Mouse (Mus musculus) lung, postnatal 36 days (tissue): ENCODE results near the gene Plb1.
A peak's percentile ranks its signal among the peaks of the same experiment; 100 is the strongest.

ENCODE experiments used
- DNase-seq: peaks from one replicate; pipeline ENCODE4 v3.0.0; 2022; ENCODE audit warnings: mixed read lengths

Gene Plb1

DNA sequence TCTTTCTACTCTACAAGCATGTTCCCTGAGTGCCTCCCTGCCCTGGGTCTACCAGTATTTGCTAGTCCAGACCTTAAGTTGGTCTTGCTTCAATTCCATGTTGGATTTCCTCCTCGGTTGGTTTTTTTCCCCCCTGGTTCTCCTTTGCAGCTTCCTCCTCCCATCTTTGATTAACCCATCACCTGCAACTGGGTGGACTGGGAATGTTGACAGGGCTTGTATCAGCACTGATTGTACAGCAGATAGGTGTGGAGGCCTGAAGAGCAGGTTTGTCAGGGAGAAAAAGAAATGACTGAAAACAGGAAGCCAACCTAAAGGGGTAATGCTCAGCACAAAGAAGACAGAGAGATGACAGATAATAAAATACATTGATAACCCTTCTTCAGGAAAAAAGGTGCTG lies 104.8 kb downstream of the Plb1 start:
- DNase-seq: no peak

DNA sequence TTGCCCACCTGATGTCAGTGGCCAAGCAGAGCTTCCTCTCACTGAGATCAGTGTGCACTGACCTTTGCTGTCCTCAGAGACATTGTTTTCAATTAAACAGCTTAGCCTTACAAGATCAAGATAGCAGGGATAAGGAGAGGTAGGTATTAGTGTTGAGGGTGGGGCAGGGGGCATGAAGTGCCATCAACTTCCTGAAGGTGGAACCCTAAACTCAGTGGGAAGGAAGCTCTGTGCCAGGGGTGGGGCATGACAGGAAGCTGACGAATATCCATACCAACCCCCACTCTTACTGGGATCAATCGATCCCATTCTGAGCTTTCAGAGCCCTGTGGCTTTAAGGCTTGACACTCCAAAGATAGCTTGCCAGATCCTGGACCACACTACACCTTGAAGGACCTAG lies 105.8 kb downstream of the Plb1 start:
- peak; percentile 50 for DNase-seq

DNA sequence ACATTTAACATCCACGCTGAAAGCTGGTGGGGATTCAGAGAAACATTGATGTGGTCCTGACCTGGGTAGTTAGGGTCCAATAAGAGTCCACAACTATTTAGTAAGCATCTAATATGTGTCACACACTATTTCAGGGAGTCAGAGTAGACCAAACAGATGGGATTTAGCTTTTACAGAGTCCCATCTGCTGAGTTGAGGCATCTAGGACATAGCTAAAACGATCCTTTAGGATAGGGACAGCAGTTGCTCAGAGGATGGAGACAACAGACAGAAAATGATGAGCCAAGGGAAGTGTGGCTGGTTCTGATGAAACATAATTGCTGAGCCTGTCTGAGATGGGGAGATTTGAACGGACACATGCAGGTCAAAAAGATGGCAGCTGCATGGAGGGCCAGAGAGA lies 106.3 kb downstream of the Plb1 start:
- DNase-seq: no peak

DNA sequence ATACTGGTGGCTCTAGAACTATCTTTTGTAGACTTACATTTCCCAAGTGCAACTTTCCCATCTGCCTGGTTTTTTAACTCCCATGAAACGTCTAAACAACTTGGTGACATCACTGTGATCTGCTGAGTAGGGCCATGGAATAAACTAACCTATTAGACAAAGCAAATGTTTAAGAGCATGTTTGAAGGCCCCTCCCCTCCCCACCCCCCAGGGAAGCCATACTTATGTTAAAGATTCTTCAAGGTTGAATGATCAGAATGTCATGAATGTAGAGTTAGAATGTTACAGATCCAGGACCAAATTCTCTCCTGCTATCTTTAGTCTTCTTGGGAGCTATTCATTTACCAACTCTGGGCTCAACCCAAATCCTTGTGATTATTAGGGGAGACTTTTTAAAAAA lies 107.7 kb downstream of the Plb1 start:
- DNase-seq: no peak

DNA sequence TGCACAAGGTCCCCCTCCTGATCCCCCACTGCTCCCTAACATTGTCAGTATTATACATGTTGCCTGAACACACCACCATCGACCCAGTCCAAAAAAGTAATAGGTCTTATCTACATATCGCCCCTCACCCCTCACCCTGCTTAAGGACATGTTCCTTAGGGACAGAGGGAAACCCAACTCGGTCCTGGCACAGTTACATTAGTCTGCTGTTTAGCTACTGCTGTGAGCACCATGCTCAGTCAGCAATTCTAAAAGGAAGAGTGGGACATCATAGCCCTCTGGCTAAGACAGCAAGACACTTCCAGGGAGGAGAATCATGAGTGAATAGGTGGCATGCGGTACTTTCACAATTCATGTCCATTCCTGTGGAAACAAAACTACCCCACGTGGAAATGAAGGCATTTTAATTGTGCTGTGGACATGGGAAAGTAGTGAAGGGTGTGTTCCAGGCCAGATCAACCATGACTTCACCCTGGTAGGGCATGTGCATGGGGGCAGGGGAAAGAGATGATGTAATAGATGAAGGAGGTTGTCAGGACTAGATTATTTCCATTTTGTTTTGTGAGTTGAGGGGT lies 110.3 kb downstream of the Plb1 start:
- DNase-seq: no peak

DNA sequence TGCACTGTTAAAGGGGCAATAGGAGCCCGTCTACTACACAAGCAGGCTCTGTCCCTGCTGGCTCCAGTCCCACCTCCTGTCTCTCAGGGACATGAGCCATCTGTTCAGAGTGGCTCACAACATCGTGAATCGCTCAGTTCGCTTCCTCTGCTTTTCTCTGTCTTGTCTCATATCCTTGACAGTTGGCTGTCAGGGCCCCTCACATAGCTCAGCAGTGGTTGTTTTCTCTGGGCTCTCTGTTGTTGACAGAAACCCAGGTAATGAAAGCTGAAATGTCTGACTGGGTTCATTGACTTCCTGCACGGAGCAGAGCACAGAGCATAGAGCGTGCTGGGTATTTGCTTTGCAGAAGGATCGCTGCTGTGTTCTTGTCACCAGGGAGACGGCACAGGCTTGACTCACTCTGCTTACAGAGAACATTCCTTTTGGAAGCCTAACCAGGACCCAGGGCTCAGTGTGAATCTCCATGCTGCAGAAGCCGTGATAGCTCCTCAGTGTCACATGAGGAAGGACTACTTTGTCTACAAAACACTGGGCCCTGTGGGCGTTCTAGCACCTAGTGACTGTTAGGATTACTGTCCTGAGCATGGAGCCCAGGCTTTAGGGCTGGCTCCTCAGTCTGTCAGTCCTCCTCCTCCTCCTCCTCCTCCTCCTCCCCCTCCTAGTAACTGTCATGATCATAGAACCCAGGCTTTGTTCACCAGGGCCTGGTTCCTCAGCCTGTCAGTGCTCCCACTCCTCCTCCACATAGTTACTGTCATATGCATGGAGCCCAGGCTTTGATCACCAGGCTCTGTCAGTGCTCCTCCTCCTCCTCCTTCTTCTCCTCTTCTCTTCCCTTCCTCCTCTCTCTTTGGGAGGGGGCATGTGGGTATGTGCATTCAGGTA lies 113.8 kb downstream of the Plb1 start:
- peak; percentile 82 for DNase-seq

DNA sequence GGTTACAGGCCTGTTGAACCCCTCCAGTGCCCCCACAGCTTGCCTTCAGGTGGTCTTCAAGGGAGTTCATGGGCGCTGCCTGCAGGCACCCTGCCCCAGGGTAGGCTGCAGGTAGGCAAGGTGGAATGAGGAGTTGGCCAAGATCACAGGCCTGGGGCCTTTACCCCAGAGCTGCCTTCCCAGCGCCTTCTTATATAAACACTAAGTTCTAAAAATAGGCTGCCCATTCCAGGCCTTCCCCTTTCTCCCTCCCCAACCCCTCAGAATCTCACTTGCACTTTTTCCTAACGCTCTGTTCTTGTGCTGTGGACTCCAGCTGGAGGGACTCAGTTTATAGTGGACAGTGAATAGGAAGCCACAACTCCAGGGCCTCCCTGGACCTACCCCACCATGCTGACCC lies 117.2 kb downstream of the Plb1 start:
- peak; percentile 66 for DNase-seq

DNA sequence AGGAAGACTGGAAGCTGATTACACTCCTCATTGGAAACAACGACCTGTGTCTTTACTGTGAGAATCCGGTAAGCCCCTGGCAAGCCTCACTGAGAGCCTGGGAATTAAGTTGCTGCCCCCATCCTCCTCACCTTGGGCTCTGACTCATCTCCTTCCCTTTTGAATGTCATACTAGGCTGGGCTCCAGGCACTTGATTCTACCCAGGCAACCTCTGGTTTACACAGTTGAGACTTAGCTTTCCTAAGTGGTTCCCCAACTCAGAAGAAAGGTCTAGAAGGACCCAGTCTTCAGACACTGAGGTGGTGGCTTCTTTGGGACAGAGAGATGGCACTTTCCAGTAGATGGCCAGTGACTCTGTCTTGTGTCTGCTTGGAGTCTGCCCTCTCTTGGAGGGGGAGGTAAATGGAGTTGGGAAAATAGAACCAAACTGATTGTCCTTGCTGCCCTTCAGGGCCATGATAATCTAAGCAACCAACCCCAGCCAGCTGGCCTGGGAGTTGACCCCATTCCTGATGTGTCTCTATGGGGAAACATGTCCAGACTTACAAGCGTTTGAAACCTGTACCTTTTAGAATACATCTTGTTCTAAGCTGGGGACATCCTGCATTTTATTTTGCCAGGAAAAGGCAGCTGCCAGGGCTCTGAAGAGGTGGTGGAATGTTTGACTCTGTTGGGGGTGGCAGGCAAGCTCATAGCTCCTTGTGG lies 118.2 kb downstream of the Plb1 start:
- peak; percentile 67 for DNase-seq

DNA sequence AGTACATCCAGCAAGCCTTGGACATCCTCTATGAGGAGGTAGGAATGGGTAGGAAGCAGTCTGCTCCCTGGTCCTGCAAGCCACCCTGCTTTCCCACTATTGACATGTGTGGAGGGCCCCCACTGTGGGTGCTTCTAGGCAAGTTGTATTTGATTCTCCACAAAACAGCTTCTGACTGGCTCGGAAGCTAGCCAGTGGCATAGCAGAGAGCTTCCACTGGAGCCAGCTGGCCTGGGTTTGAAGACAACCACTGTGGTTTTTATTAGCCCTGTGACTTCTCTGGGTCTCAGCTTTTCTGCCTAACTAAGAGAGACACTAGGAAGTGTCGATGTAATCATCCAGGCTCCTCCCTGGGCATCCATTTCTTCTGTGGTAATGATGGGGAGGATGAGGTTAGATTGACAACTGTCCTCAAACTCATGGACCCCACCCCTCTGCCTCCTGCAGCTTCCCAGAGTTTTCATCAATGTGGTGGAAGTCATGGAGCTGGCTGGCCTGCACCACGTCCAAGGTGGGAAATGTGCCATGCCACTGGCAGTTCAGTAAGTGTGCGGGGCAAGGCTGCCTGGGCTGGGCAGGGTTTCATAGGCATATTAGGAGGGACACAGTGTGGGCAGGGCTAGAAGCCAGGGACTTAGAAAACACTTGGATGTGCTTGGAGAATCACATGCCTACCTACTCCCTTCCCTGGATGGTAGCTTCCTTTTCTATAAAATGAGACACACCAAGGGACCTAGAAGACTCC lies 119.4 kb downstream of the Plb1 start:
- no peak for DNase-seq

DNA sequence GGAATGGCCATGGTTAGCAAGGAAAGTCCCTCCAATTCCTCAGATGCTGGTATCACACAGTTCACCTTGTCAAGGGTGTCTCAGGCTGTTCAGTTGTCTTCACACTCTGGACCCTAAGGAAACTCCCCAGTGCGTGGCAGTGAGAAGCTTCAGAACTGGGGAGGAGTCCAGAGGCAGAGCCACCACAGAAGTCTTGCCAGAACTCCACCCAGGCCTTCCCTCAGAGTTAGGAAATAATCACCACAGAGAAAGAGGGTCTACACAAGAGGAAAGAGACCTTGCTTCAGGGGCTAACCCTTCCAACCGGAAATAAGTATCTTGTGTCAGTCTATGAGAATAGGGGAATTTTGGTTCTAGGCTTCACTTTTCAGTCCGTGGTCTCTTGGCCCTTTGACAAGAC lies 120.3 kb downstream of the Plb1 start:
- peak; percentile 38 for DNase-seq

DNA sequence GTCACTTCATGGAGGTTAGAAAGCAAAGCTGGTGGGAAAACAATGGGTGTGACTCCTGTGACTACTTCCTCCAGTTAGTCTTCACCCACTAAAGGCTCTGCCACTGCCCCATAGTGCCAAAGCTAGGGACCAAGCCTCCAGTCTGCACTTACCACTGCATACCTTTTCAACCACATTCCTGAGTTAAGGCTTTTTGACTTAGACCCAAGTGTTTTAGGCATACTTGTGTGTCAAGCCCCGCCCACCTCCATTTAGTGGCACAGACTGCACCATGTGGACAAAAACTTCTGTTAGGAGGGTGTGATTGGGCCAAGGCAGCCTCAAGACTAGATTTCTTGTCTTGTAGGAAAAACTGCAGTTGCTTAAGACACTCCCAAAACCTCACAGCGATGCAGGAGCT lies 120.8 kb downstream of the Plb1 start:
- peak; percentile 80 for DNase-seq

DNA sequence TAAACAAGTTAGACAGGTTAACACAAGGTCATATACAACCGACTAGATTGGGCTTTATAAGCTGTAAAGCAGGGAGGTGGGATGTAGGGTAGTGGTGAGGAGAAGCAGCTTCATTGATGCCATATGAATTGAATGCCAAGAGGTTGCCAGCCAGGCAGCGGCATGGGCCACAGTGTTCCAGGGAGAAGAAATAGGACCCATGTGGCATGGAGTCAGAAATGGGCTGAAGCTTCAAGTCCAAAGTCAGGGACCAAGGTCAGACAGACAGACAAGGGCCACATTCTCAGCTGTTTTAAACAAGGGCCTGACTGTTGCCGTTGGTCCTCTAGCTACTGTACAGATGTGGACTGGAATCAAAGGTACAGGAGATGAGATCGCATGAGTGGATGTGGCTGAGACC lies 128.0 kb downstream of the Plb1 start:
- no peak for DNase-seq

DNA sequence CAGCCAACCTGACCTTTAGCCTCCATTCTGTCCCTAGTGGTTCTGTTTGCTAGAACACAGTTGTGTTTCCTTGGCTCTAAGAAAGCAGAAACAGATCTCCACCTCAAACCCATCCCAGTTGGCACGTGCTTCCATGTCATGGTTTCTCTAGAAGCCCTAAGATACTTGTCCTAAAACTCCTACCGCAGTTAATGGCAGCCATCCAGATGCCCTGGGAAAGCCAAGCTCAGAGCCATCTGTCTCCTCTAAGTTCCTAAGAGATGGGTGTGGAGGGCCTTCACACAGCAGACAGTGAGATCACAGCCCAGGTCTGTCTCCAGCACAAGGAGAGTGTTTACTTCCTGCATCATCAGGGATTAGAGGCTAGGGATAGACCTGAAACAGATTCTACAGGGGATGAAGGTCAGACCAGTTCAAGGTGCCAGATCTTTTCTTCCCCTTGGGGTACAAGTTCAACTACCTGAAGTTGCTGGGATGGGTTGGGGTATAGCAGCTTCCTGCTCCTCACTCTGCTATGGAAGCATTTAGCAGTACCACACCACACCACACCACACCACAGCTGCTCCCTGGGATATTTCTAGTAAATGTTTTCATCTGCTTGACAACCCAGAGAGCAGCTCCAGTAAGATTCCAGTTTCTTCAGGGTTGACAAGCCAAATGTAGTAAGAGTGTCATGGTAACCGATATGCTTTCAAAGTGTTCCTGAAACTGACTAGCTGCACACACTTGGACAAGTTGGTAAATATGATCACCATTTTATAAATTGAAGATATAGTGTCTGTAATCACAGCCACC lies 129.1 kb downstream of the Plb1 start:
- DNase-seq: no peak

DNA sequence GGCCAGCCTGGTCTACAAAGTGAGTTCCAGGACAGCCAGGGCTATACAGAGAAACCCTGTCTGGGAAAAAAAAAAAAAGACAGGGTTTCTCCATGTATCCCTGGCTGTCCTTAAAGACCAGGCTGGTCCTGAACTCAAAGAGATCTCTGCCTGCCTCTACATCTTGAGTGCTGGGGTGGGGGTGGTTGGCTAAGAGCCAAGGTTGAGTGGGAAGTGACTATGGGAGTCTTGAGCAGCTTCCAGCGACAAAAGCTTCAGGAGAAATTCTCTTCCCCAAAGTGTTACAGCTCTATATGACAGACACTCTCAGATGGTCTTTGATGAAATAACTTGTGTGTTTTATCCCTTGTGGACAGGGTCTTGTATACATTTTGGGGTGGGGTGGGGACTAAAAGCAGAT lies 136.9 kb downstream of the Plb1 start:
- no peak for DNase-seq

DNA sequence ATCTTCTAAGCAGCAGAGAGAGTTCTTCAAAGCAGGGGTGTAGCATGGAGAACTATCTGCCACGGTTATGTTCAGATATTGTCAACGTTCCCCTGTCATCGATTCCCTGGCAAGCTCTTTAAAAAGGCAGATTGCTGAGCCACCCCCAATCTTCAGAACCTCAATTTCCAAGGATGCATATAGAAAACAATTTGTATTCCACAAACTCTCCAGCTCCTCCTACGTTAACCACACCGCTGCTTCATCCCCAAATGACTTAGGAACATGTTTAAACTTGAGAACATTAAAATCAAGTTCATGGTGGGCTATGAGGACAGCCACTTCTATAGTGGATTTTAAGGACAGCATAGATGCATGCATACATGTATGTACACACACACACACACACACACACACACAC lies 138.7 kb downstream of the Plb1 start:
- DNase-seq: no peak

DNA sequence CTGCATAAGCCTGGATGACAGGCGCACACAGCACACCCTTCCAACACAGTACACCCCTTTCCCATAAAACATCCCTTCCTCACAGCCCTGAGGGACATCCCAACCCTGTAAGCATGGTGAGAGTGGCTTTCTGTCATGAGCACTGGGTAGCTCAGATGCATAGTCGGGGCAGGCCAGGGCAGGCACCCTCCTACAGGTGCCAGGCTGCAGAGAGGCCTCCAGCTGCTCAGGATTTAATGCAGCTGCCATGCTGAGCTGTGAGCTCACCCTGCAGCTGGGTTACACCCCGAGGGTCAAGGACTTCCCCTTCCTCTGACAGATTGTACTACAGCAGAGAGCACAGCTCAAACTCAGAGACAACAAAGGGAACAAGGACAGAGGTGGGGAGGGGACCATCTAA lies 146.0 kb downstream of the Plb1 start:
- DNase-seq: no peak

DNA sequence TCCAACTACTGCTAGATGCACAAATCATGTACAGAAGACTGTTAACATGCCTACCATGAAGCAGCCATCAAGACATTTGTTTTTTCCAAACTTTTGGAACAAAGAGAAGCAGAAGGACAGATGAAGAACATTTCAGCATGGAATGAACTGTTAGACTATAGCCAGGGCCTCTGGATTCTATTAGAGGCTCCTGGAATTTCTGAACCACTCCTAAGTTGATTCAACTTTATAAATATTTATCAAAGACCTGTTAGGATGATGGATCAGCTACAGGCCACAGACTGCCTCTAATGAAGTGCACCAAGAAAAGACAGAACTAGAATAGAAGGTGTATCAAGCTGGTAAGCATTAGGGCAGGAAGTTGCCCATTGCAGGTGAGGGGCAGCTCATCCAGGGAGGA lies 156.1 kb downstream of the Plb1 start:
- DNase-seq: no peak

DNA sequence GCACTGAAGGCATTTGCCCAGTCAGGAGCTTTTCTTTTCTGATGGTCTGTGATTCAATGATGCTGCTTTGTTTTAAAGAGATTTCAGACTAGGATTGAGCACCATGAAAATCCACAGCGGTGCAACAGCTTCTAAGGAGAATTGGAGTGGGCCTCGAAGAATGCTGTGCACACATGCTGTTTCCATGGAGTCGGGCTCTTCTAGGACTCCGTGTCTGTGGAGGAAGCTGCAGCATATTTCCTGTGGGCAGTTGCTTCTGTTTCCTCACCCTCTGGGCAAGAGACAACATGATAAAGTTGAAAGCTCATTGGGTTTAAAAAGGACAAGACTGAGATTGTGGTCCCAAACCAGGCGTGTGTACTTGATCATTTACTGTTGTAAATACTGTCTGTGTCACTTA lies 157.8 kb downstream of the Plb1 start:
- no peak for DNase-seq

DNA sequence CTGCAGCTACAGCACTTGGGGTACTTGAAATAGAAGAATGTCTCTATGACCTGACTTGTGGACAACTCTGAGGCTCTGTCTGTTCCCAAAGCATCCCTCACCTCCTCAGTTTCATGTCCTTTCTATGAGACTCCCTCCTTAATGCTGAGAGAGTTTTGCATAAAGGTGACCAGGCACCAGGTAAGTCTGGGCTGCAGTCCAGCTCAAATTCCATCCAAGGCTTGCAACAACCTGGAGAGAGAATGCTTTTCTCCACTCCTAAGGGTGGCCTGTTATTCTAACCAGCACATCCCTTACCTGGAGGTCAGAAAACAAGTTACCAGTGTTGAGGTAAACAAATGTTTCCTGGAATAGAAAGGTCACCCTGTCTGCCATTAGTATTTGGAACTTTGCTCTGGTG lies 159.8 kb downstream of the Plb1 start:
- DNase-seq: peak; percentile 31

DNA sequence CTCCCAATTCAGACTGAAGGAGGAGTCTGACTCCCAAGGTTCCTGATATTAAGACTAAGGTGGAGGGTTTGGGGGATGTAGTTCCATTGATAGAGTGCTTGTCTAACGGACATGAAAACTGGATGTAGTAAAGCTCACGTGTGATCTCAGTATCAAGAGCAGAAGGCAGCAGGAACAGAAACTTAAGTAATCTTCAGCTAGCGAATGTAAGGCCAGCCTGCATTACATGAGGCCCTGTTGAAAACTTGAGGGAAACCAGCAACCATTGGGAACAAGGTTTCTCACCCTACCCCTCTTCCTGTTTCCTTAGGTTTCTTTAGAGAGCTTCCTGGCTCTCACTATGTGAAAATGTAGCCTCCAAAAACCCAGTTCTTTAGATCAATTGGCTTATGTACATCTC lies 162.1 kb downstream of the Plb1 start:
- no peak for DNase-seq

DNA sequence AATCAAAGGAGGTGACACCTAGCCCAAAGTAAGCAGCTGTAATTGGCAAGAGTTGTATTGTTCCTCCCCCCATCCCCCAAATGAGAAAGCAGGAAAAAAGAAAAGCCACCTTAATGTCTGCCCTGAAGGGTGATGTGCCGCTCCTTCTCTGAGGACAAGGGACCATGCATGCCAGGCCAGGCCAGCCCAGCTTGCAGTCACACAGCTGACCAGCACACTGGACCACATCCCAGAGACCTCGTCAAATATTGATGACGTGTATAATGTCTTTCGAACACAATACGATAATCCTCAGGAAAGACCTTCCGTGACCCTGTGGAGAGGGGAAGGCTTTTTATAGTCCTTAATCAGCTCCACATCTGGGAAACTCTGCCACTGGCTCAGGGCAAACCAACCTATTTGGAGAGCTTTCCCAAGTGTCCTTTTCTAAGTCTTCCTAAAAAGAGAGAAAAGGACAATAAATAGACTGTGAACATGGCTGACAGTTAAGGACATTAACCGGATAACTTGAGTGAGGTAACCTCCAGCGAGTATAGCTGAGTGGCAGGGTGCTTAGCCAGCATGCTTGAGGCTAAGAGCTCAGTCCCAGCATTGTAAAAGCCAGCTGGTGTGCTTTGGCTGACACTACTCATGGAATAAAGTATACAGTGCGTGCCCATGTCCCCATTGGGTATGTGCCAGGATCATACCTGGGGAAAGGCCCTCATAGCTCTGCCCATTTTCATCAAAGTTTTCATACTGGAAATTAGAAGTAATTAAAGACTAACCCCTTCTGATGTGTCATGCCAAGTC lies 162.8 kb downstream of the Plb1 start:
- DNase-seq: no peak

DNA sequence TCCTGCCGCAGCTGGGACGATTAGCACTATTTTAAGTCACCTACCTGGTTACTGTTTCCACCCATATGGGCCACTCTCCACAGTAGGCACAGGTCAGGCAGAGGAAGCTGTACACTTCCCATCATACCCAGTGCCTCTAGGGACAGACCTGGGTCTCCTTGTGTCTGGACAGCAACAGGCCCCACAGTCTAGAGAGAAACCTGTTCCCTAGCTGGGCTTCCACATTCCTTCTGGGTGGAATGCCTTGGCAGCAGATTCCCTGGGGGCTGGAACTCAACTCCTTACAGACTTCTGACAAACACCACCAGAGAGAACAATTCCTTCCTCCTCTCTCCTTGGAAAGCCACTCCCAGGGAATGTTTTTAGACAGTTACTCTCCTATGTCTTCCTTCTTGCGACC lies 165.2 kb downstream of the Plb1 start:
- peak; percentile 38 for DNase-seq
